Mouse (Mus musculus): ENCODE measurements around the gene Gm13289. TPM values are rescaled to one million over a fixed set of nuclear protein-coding genes. Genes with fewer than 3 reads are reported as not detected.
"Not testable (repeated sequence)": the region's sequence is repeated elsewhere in the genome, so short reads cannot be mapped to it uniquely, and the experiment has no call there.

Gene Gm13289
- not detected in 2 replicates for polyA plus RNA-seq (2016; fragmentation: Nextera tagmentation; extraction: Ambion mirVana)

DNA sequence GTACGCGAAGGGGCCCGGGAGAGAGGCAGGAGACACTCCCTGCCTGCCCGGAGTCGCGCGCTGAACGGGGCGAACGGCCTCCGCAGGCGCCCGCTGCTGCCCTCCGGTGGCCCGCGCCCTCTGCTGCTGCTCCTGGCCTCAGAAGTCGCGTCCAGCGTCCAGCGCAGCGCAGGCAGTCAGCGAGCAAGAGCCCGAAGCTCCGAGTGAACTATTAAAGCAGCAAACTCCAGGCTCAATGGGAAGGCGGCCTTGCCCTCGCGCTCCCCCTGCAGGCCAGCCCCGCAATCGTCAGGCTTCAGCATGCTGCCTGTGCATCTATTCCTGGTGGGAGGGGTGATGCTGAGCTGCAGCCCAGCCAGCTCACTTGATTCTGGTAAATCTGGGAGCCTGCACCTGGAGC is at the start of gene Gm13289:
Gm13289 (plus strand) TSS at position 301 of the 400 bp plus-strand sequence.
- H3K4me3 ChIP-seq (replicated peaks); H3K4me1 ChIP-seq; ATAC-seq (ENCODE audit: low FRiP score); H3K27ac ChIP-seq; H3K9ac ChIP-seq; H3K36me3 ChIP-seq (replicated peaks); H3K27me3 ChIP-seq; H3K9me3 ChIP-seq; H3K4me2 ChIP-seq: not testable (repeated sequence)
- no CpG with 5 or more reads among the region's 29 CpGs for WGBS

DNA sequence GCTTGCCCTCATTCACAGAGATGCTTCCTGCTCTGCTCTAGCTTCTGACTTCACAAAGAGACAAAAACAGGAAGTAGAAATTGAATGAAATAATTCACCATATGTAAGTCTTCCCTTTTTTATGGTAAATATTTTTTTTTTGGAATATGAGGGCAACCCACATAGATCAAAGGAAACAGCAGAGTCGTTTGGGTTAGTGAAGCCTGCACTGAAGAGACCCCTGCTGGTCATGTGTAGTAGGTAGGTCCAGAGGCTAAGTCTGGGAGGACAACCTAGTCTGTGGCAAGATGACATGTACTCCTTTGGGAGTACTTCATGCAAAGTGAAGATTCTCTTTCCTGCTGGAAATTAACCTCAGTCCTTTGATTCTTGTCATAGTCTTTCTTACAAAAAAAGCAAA is 49.4 kb upstream of the Gm13289 start:
- no peak overlapping the region for H3K27ac ChIP-seq
- WGBS, result 0% methylated on average over 1 of the region's 1 CpGs
- no peak overlapping the region for H3K9ac ChIP-seq
- ATAC-seq (ENCODE audit: low FRiP score), result no peak
- H3K4me1 ChIP-seq, result no peaks in the 10 kb centered on the region
- H3K36me3 ChIP-seq (replicated peaks), result no peaks in the 10 kb centered on the region
- H3K27me3 ChIP-seq, result peaks cover 6% of the 10 kb centered on the region; the same call in 1 of the 2 replicates
- no peak overlapping the region for H3K4me3 ChIP-seq (replicated peaks)
- no peak overlapping the region for H3K4me2 ChIP-seq
- no peaks in the 10 kb centered on the region for H3K9me3 ChIP-seq

DNA sequence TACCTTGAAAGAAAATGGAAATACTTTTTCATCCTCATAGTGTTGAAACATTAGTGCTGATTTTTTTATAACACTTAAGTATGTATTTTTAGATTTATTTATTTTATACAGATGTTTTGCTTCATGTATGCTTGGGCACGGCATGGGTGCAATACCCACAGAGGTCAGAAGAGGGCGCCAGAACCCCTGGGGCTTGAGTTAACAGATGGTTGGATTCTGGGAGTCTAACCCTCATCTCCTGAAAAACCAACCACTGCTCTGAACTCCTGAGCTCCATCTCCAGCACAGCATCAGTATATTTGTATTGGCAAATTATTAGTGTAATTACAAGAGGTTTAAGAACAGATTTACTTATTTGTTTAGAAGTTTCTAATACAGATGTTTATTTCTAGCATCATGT is 38.2 kb upstream of the Gm13289 start:
- no peaks in the 10 kb centered on the region for H3K4me1 ChIP-seq
- ATAC-seq (ENCODE audit: low FRiP score), result 0 out of 2 replicates have a peak, but pooled peaks have one; percentile 17
- H3K27me3 ChIP-seq, result no peaks in the 10 kb centered on the region
- no peaks in the 10 kb centered on the region for H3K36me3 ChIP-seq (replicated peaks)
- no peak overlapping the region for H3K4me3 ChIP-seq (replicated peaks)
- no peak overlapping the region for H3K27ac ChIP-seq
- no peak overlapping the region for H3K4me2 ChIP-seq
- H3K9ac ChIP-seq, result no peak overlapping the region
- 0% methylated on average over 2 of the region's 2 CpGs for WGBS
- no peaks in the 10 kb centered on the region for H3K9me3 ChIP-seq

DNA sequence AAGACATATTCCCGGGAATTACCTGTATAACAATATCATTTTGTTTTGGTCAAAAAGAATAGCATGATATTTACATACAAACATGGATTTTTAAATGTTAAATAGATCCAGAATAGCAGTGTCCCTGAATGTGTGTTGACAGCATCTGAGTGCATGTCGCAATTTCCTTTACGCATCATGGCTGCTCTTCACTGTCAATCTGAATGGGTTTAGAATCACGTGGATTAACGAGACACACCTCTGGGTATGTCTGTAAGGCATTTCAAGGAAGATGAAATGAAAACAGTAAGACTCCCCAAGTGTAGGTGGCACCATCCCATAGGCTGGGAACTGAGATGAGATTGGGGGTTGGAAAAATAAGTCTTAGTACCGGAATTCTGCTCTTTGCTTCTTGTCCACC is 37.7 kb upstream of the Gm13289 start:
- no peak for ATAC-seq (ENCODE audit: low FRiP score)
- Histone ChIP-seq H3K27me3 (no peaks in the 10 kb centered on the region), H3K4me1 (no peaks in the 10 kb centered on the region), H3K36me3 (replicated peaks) (no peaks in the 10 kb centered on the region), H3K4me3 (replicated peaks) (no peak overlapping the region), H3K9ac (no peak overlapping the region), H3K4me2 (no peak overlapping the region), H3K27ac (no peak overlapping the region), H3K9me3 (no peaks in the 10 kb centered on the region)
- WGBS, result 93% methylated on average over 6 of the region's 6 CpGs

DNA sequence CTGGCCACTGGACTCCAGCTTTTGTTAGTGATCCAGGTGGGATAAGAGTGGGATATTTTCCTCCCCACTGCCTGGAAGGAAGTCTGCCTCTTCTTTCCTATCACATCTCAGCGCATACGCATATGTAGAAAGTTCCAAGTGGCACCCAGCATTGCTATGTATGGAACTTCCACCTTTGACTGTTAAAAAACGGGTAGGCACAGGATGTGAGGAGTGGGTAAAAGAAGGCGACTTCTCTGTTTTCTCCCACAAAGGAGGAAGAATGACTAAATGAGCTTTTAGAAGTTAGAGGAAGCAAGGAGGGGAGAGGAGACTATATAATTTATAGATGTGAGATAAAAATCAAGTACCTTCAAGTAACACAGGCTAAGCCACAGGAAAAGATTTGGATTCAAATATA is 35.3 kb upstream of the Gm13289 start:
- Histone ChIP-seq H3K4me2 (no peak overlapping the region), H3K4me1 (no peaks in the 10 kb centered on the region; the same call in 1 of the 2 replicates), H3K27ac (no peak overlapping the region), H3K27me3 (no peaks in the 10 kb centered on the region), H3K36me3 (replicated peaks) (no peaks in the 10 kb centered on the region), H3K4me3 (replicated peaks) (no peak overlapping the region), H3K9me3 (no peaks in the 10 kb centered on the region), H3K9ac (no peak overlapping the region)
- no peak for ATAC-seq (ENCODE audit: low FRiP score)
- 92% methylated on average over 4 of the region's 4 CpGs for WGBS

DNA sequence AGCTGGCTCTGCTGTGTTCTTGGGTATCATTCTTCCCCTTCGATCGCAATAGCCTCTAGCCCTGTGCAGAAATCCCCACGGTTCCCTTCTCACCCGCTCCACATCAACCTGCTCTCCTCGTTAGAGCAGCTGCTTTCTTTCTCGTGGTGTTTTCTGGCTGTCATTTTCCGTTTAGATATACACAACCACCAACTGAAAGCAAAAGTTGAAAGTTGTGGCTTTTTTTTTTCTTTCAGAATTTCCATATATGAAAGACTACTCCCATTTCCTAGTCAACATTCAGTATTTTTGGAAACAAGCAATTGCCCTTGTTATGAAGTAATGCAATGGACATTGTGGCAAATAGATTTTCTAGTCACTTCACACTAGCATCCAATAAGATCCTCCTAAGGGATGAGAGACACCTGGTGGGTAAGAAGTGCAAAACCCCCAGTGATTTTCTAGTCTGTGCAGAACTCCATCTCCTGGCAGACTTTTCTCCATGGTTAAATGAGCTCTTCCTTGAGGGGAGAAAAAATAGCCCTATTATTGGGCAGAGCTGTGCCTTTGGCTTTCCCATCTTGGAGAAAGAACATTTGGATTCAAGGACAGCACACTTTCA is 33.9 kb upstream of the Gm13289 start:
- WGBS, result 76% methylated on average over 7 of the region's 7 CpGs
- H3K4me1 ChIP-seq, result no peaks in the 10 kb centered on the region; the same call in 1 of the 2 replicates

DNA sequence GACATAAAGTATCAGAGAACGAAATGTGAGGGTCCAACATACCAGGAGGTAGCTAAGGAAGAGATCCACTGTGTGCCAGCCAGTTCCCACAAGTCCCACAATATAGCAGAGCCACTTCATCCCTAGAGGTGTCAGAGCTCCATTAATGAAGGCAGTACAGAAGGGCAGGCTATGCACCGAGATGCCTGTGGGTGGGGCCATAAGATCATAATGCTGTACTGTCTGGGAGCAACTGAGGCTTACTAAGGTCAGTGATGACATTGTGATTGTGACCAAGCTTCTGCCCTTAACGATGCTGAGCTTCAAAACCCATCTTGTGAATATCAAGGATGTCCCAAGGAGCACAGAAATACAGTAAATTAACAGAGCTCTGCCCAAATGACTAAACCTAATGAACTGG is 32.5 kb upstream of the Gm13289 start:
- H3K9me3 ChIP-seq, result no peaks in the 10 kb centered on the region
- no peaks in the 10 kb centered on the region for H3K27me3 ChIP-seq
- H3K4me2 ChIP-seq, result no peak overlapping the region
- H3K36me3 ChIP-seq (replicated peaks), result no peaks in the 10 kb centered on the region
- WGBS, result 72% methylated on average over 3 of the region's 3 CpGs
- no peak overlapping the region for H3K4me3 ChIP-seq (replicated peaks)
- no peak for ATAC-seq (ENCODE audit: low FRiP score)
- H3K9ac ChIP-seq, result no peak overlapping the region
- H3K27ac ChIP-seq, result no peak overlapping the region
- H3K4me1 ChIP-seq, result no peaks in the 10 kb centered on the region; the same call in 1 of the 2 replicates

More for the DNA sequence above, 33.9 kb upstream of the Gm13289 start:
- Histone ChIP-seq H3K4me3 (replicated peaks) (no peak overlapping the region), H3K9ac (no peak overlapping the region), H3K27me3 (no peaks in the 10 kb centered on the region), H3K36me3 (replicated peaks) (no peaks in the 10 kb centered on the region), H3K27ac (no peak overlapping the region), H3K9me3 (no peaks in the 10 kb centered on the region), H3K4me2 (no peak overlapping the region)
- ATAC-seq (ENCODE audit: low FRiP score), result no peak

DNA sequence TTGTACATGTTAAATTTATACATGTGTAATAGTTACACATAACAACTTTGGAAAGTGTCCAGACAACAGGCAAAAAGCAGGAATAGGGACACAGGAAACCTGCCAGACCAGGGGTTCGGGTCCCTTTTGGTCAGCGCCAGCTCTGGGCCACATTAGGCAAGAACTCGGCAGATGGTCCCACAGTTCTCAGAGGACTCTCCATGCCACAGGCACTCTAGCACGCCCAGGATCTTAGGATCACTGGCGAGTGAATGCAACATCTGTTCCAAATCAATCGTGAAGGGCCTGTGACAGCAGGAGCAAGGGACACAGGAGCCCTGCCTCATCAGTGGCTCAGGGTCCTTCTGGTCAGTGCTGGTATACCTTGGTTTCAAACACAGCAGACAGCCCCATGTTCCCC is 26.8 kb upstream of the Gm13289 start:
- 68% methylated on average over 6 of the region's 6 CpGs for WGBS
- Histone ChIP-seq H3K4me2 (no peak overlapping the region), H3K9ac (no peak overlapping the region), H3K4me1 (no peaks in the 10 kb centered on the region; the same call in 1 of the 2 replicates), H3K27ac (no peak overlapping the region), H3K27me3 (no peaks in the 10 kb centered on the region), H3K9me3 (no peaks in the 10 kb centered on the region), H3K4me3 (replicated peaks) (no peak overlapping the region), H3K36me3 (replicated peaks) (no peaks in the 10 kb centered on the region)
- ATAC-seq (ENCODE audit: low FRiP score), result no peak

DNA sequence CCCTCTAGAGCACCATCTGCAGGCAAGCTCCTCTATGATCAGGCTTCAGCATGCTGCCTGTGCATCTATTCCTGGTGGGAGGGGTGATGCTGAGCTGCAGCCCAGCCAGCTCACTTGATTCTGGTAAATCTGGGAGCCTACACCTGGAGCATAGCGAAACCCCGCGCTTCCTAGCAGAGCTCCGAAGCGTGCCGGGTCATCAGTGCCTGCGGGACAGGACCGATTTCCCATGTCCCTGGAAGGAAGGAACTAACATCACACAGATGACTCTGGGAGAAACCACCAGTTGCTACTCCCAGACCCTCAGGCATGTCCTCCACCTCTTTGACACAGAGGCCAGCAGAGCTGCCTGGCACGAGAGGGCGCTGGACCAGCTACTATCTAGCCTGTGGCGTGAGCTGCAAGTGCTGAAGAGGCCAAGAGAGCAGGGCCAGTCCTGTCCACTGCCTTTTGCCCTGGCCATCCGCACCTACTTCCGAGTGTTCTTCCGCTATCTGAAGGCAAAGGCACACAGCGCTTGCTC is 21.8 kb upstream of the Gm13289 start, which contains the start of gene Gm13271:
Gm13271 (plus strand) TSS at position 51 of the 523 bp plus-strand sequence.
- not testable (repeated sequence) for H3K4me3 ChIP-seq (replicated peaks); H3K9ac ChIP-seq; H3K4me2 ChIP-seq; H3K27me3 ChIP-seq; H3K4me1 ChIP-seq; H3K27ac ChIP-seq; ATAC-seq (ENCODE audit: low FRiP score); H3K36me3 ChIP-seq (replicated peaks); H3K9me3 ChIP-seq
- 75% methylated on average over 15 of the region's 15 CpGs for WGBS

DNA sequence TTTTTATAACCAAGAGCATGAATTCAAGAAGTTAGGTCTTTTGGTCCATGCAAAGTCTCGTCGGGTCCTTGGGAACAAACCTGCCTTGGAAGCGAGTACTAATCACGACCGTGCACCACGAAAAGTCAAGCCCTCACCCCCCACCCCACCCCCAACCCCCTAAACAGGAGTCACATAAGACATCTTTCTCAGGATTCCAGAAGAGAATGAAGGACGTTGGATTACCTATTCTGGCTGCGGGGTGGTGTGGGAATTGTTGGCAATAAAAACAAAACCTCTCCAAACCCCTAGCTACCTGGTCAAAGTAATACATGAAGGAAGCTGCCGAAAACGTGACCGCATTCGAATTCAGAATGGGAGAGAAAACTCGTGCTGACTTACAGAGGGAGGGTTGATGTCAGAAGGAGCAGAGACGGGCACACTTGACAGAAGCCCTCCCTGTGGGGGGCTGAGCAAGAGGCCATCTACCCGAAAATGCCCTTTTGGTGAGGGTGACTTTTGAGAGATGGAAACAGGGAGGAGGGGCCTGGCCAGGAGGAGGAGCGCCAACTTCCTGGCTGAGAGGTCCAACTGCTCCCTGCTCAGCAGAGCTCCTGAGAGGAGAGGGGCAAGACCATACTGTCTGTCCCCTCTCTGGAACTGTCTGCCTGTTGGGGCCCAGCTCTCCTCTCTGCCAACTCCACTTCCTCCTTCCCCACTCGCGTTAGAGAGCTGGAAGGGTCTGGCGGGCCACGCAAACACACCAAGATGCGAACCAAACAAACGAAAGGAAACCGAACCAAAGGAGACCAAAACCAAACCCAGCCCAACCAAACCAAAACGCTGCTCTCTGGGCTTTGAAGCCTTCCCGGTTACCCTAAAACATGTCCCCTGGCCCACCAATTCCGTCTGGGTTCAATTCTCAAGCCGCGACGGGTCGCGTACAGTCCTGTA is 19.9 kb upstream of the Gm13289 start:
- Histone ChIP-seq H3K4me3 (replicated peaks) (peak overlapping the region; percentile 44), H3K4me2 (peak overlapping the region; percentile 87), H3K27ac (peak overlapping the region; percentile 75), H3K9ac (peak overlapping the region; percentile 63)
- ATAC-seq (ENCODE audit: low FRiP score); H3K36me3 ChIP-seq (replicated peaks); H3K27me3 ChIP-seq; H3K4me1 ChIP-seq; H3K9me3 ChIP-seq: not testable (repeated sequence)
- WGBS, result 12% methylated on average over 28 of the region's 31 CpGs

DNA sequence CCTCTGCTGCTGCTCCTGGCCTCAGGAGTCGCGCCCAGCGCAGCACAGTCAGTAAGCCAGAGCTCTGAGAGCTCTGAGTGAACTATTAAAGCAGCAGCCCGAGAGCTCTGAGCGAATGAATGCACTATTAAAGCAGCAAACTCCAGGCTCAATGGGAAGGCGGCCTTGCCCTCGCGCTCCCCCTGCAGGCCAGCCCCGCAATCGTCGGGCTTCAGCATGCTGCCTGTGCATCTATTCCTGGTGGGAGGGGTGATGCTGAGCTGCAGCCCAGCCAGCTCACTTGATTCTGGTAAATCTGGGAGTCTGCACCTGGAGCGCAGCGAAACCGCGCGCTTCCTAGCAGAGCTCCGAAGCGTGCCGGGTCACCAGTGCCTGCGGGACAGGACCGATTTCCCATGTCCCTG is 19.1 kb upstream of the Gm13289 start:
- H3K36me3 ChIP-seq (replicated peaks); H3K9me3 ChIP-seq; H3K4me1 ChIP-seq; H3K27me3 ChIP-seq: not testable (repeated sequence)
- Histone ChIP-seq H3K4me2 (peak overlapping the region; percentile 87), H3K9ac (peak overlapping the region; percentile 63), H3K4me3 (replicated peaks) (peak overlapping the region; percentile 44), H3K27ac (peak overlapping the region; percentile 75)
- ATAC-seq (ENCODE audit: low FRiP score), result peak; percentile 99
- WGBS, result under 1% methylated on average over 20 of the region's 21 CpGs

DNA sequence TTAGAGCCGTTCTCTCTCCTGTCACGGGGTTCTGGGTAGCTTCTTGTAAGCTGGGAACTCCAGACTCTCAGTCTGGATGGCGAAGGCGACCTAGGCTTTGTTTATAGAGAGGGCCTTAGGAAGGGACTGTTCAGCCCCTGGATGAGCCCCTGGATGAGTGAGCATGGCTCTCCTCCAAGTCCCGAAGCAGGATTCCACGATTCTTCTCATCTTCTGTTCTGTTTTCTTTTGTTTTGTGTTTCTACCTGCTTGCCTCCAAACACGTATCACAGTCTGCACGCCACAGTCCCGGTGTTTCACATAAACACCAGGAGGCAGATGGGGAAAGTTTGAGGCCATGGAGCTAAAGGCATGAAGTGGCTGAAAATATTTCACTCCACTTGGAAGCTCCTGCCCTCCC is 18.0 kb upstream of the Gm13289 start:
- not testable (repeated sequence) for H3K4me2 ChIP-seq; H3K9me3 ChIP-seq; H3K27me3 ChIP-seq; H3K4me1 ChIP-seq; H3K9ac ChIP-seq; ATAC-seq (ENCODE audit: low FRiP score); H3K4me3 ChIP-seq (replicated peaks); H3K27ac ChIP-seq; H3K36me3 ChIP-seq (replicated peaks)
- 91% methylated on average over 9 of the region's 9 CpGs for WGBS

Measured in forebrain, embryonic 12.5 days (tissue).